Mouse (Mus musculus) heart, postnatal 25 days (tissue): ENCODE results near the gene Clspn. TPM values are rescaled to one million over a fixed set of nuclear protein-coding genes. Genes with fewer than 3 reads are reported as not detected.

ENCODE experiments used
- DNase-seq: peaks from one replicate; pipeline ENCODE4 v3.0.0; 2022; ENCODE audit warnings: low spot score
- intact Hi-C: fragments of 180-260 bp; cut with DNase I; formaldehyde crosslinking; loops from one replicate; pipeline ENCODE4 v1.15.1; 2025
- microRNA-seq: library from miRNA; unstranded; fragments of <30 nt; microRNA quantifications from one replicate; pipeline ENCODE4 v1.2.0, GENCODE M21; 2022
- total RNA-seq, 2 experiments: library from RNA; stranded (reverse); gene quantifications; 2 replicates each; pipeline ENCODE4 v1.2.3; 2021

Clspn gene
- total RNA-seq, 2 experiments from 2014 or later: 0.64 to 1.1 TPM

GRCm38 (mm10) chr4:126627021-126627681, 70.4 kb downstream of the Clspn start:
- DNase-seq: no peak
- intact Hi-C loops: no loop called here

GRCm38 (mm10) chr4:126631922-126632321, 75.2 kb downstream of the Clspn start:
- intact Hi-C loops: no loop called here
- DNase-seq: no peak

- DNase-seq: no peak
- intact Hi-C loops: loop anchor here (1.0 kb wide), 1 partner anchor 109 kb away; no protein-coding TSS in a partner anchor
Measured at GRCm38 (mm10) chr4:126632668-126633067, 75.9 kb downstream of the Clspn start.

DNA sequence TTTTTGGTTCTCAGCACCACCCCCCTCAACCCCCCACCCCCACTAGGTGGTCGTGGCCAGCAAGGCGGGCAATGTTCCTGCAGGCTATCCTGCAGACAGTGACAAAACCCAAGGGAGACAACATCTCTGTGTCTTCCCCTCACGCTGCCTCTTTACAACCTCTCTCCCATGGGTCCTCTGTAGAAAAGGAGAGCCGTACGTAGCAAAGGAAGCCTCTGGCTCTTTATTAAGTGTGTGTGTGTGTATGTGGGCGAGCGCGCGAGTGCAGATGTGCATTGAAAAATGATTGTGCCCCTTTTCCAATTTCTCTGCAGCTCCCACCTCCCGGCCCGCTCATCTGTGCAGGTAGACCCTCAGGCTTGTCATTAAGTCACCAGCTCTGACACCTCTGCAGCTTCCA, 79.6 kb downstream of the Clspn start:
- intact Hi-C loops: no loop called here
- DNase-seq: no peak

GRCm38 (mm10) chr4:126637446-126637845, 80.7 kb downstream of the Clspn start:
- no peak for DNase-seq
- intact Hi-C loops: no loop called here

DNA sequence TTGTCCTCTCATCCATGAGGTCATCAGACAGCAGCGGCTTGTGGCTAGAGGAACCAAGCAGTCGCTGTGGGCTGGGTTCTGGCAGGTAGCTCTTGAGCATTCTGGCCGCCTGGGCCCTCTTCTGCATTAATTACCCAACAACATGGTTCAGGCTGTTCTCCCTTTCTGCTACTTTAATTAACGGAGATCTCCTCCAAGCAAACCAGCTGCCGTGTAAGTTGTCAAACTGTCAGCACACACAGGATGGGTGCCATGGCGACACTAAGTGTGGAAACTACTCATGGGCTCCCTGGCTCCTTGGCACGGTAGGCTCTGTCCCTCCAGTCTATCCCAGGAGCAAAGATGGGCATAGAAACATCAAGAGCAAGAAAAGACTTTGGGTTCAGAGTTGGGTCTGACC, 82.6 kb downstream of the Clspn start:
- intact Hi-C loops: no loop called here
- DNase-seq: no peak

- no peak for DNase-seq
Measured at GRCm38 (mm10) chr4:126641901-126642300, 85.2 kb downstream of the Clspn start.

More at GRCm38 (mm10) chr4:126641901-126642300, 85.2 kb downstream of the Clspn start:
- intact Hi-C loops: no loop called here

Small RNA genes lying within 50 kb of the gene (microRNA-seq; reads per million reads assigned to microRNA genes)
- not detected for gene Mir7119

Other genes with a start within 250 kb of the Clspn start
- 10 to 100 TPM; 11.4 to 11.9 TPM for gene Adprhl2, start 235.2 kb upstream of the Clspn start, total RNA-seq
- gene Tekt2, start 231.2 kb upstream of the Clspn start, total RNA-seq: under 1 TPM; 0.28 to 0.44 TPM
- gene Ago3, start 127.4 kb upstream of the Clspn start, total RNA-seq: 10 to 100 TPM; 13.4 to 14.0 TPM
- 10 to 100 TPM; 10.7 to 12.3 TPM for gene Ago1, start 88.4 kb upstream of the Clspn start, total RNA-seq
- 1 to 10 TPM; 7.5 to 7.9 TPM for gene Ago4, start 23.5 kb upstream of the Clspn start, total RNA-seq
- 10 to 100 TPM in 1 of 2 experiments, 1 to 10 TPM in 1; 9.9 to 11.3 TPM for gene 5730409E04Rik, start 52.9 kb downstream of the Clspn start, total RNA-seq
- 100 to 1,000 TPM; 118 to 126 TPM for gene Psmb2, start 120.7 kb downstream of the Clspn start, total RNA-seq
- gene Tfap2e, start 179.3 kb downstream of the Clspn start, total RNA-seq: not detected
- gene Ncdn, start 196.5 kb downstream of the Clspn start, total RNA-seq: 10 to 100 TPM; 14.7 TPM
- gene AU040320, start 196.6 kb downstream of the Clspn start, total RNA-seq: 10 to 100 TPM; 29.6 to 33.5 TPM